Comparison of ENCODE assay signal across 9 mouse cellular contexts in the genomic region with DNA sequence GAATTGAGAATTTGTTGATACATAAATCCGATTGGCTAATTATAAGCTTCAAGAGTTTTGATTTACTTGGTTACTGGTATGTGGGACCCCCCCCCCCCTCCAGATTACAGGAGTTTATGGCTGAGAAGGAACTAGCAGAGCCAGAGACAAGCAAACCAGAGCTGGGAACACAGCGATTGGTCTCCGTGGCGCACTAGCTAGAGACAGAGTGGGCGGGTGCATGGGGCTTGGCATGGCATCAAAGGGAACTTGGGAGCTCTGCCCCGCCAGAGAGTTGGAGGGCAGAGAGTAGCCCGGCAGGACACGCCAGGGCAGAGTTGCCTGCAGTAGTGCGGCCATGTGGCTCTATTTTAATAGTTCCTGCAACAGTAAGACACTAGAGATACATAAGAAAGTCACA. TPM values are rescaled to one million over a fixed set of nuclear protein-coding genes. Genes with fewer than 3 reads are reported as not detected.
DNase-seq lines count a peak whose midpoint lies in the region; ATAC-seq lines count a peak whose summit lies in the region.
"Had no signal": no experiment of that assay in that cellular context is flagged by ENCODE, and none has a peak within 500 bp of the region (broad histone marks: within the 10 kb centered on the region; RNA-seq: fewer than 3 reads in every experiment).

No protein-coding gene starts in this region.

- H3K9me3 ChIP-seq in forebrain, embryonic 13.5 days (replicated peaks): no peaks in the 10 kb centered on the region
- no peaks in the 10 kb centered on the region for H3K9me3 ChIP-seq in forebrain, embryonic 11.5 days (ENCODE audit: control insufficient read depth, low read length)
- H3K9me3 ChIP-seq: embryonic facial prominence, embryonic 13.5 days had no signal

- no peaks in the 10 kb centered on the region for H3K27me3 ChIP-seq in forebrain, embryonic 13.5 days
- H3K27me3 ChIP-seq in forebrain, embryonic 11.5 days (ENCODE audit: control insufficient read depth, insufficient read depth, low read length): no peaks in the 10 kb centered on the region
- H3K27me3 ChIP-seq: embryonic facial prominence, embryonic 13.5 days had no signal

- intact Hi-C loops in left cerebral cortex, postnatal 25 days (cut with DNase I): no loop called here

- H3K9ac ChIP-seq in forebrain, embryonic 13.5 days: no peak overlapping the region
- no peak overlapping the region for H3K9ac ChIP-seq in forebrain, embryonic 11.5 days (ENCODE audit: low read length)
- H3K9ac ChIP-seq: embryonic facial prominence, embryonic 13.5 days had no signal

- no peak overlapping the region for H3K4me2 ChIP-seq in forebrain, embryonic 13.5 days
- no peak overlapping the region for H3K4me2 ChIP-seq in forebrain, embryonic 11.5 days (ENCODE audit: low read depth, low read length, severe bottlenecking)
- H3K4me2 ChIP-seq: embryonic facial prominence, embryonic 13.5 days had no signal

- ATAC-seq in forebrain, embryonic 13.5 days: peak; percentile 34; the same call in 1 of the 2 replicates
- ATAC-seq in forebrain, embryonic 11.5 days (replicated peaks; ENCODE audit: low FRiP score): no peak

- 67% methylated on average over 9 of the region's 9 CpGs for WGBS in forebrain, embryonic 13.5 days
- 92% methylated on average over 9 of the region's 9 CpGs for WGBS in forebrain, embryonic 11.5 days

- H3K4me1 ChIP-seq in forebrain, embryonic 13.5 days: peaks cover 28% of the 10 kb centered on the region
- H3K4me1 ChIP-seq in forebrain, embryonic 11.5 days (replicated peaks; ENCODE audit: control insufficient read depth, insufficient read depth, low read length): no peaks in the 10 kb centered on the region; the same call in 1 of the 2 replicates

- no peak overlapping the region for H3K27ac ChIP-seq in forebrain, embryonic 13.5 days
- no peak overlapping the region for H3K27ac ChIP-seq in forebrain, embryonic 11.5 days (ENCODE audit: low read depth, low read length)
- H3K27ac ChIP-seq: embryonic facial prominence, embryonic 13.5 days had no signal

- H3K36me3 ChIP-seq in forebrain, embryonic 13.5 days (ENCODE audit: poor library complexity, severe bottlenecking): peaks cover 30% of the 10 kb centered on the region
- peaks cover 3% of the 10 kb centered on the region; the same call in 1 of the 2 replicates for H3K36me3 ChIP-seq in forebrain, embryonic 11.5 days (ENCODE audit: control insufficient read depth, insufficient read depth, low read length)

- DNase-seq in forebrain, embryonic 11.5 days (ENCODE audit: low spot score): no peak
- peak; percentile 49 for DNase-seq in ES-CJ7 (ENCODE audit: low read depth, low spot score)
- DNase-seq in cerebellum, postnatal 36 days: peak; percentile 36 to 52
- DNase-seq in heart, postnatal 4 days: peak; percentile 81
- peak; percentile 34 to 65 for DNase-seq in left cerebral cortex, postnatal 25 days (ENCODE audit: low spot score in 2 of 2)
- DNase-seq in right cerebral cortex, postnatal 4 days: peak; percentile 41
- DNase-seq in embryo, embryonic 10.5 days (ENCODE audit: low spot score): no peak

- H3K4me3 ChIP-seq in forebrain, embryonic 13.5 days: no peak overlapping the region
- H3K4me3 ChIP-seq in forebrain, embryonic 11.5 days (ENCODE audit: low read depth, low read length): no peak overlapping the region
- H3K4me3 ChIP-seq: embryonic facial prominence, embryonic 13.5 days had no signal

RNA-seq across cellular contexts. Expression of a gene that starts 3.2 kb away (rescaled TPM):
- polyA plus RNA-seq in forebrain, embryonic 13.5 days (2015; fragmentation: Nextera tagmentation; extraction: Ambion mirVana): 86.2 and 90.3 TPM in 2 replicates
- polyA plus RNA-seq in forebrain, embryonic 11.5 days (2014; fragmentation: Nextera tagmentation; extraction: Ambion mirVana): 96.0 and 100 TPM in 2 replicates
- 10 to 100 TPM; 18.9 to 23.3 TPM for total RNA-seq in heart, postnatal 4 days (2021)
- total RNA-seq in left cerebral cortex, postnatal 25 days (2021): 10 to 100 TPM; 50.5 to 54.8 TPM

RNA-seq across cellular contexts. Expression of a gene that starts 22.3 kb away (rescaled TPM):
- polyA plus RNA-seq in forebrain, embryonic 13.5 days (2015; fragmentation: Nextera tagmentation; extraction: Ambion mirVana): 0.22 and 0.34 TPM in 2 replicates
- 0.83 and 0.97 TPM in 2 replicates for polyA plus RNA-seq in forebrain, embryonic 11.5 days (2014; fragmentation: Nextera tagmentation; extraction: Ambion mirVana)
- under 1 TPM; 0.50 to 0.74 TPM for total RNA-seq in heart, postnatal 4 days (2021)
- under 1 TPM in 1 of 2 experiments, not detected in 1; 0.16 TPM for total RNA-seq in left cerebral cortex, postnatal 25 days (2021)

RNA-seq across cellular contexts. Expression of a gene that starts 32.9 kb away (rescaled TPM):
- polyA plus RNA-seq in forebrain, embryonic 13.5 days (2015; fragmentation: Nextera tagmentation; extraction: Ambion mirVana): 167 and 179 TPM in 2 replicates
- 165 and 167 TPM in 2 replicates for polyA plus RNA-seq in forebrain, embryonic 11.5 days (2014; fragmentation: Nextera tagmentation; extraction: Ambion mirVana)
- total RNA-seq in heart, postnatal 4 days (2021): 100 to 1,000 TPM; 392 to 414 TPM
- total RNA-seq in left cerebral cortex, postnatal 25 days (2021): 100 to 1,000 TPM; 159 to 175 TPM

RNA-seq across cellular contexts. Expression of a gene that starts 44.0 kb away (rescaled TPM):
- 0.22 and 0.30 TPM in 2 replicates for polyA plus RNA-seq in forebrain, embryonic 13.5 days (2015; fragmentation: Nextera tagmentation; extraction: Ambion mirVana)
- polyA plus RNA-seq in forebrain, embryonic 11.5 days (2014; fragmentation: Nextera tagmentation; extraction: Ambion mirVana): 0.67 and 0.68 TPM in 2 replicates
- total RNA-seq in heart, postnatal 4 days (2021): 1 to 10 TPM; 1.4 to 1.6 TPM
- under 1 TPM; 0.76 to 0.94 TPM for total RNA-seq in left cerebral cortex, postnatal 25 days (2021)

Comparison
In these comparisons a context has a peak if more than half of its experiments do, and no peak if none do; other contexts are left out.
1. DNase-seq: peak in ES-CJ7 (single experiment), cerebellum, postnatal 36 days (2 of 2), heart, postnatal 4 days (single experiment), left cerebral cortex, postnatal 25 days (2 of 2) and right cerebral cortex, postnatal 4 days (single experiment); none in forebrain, embryonic 11.5 days (single experiment) and embryo, embryonic 10.5 days (single experiment).